Mouse (Mus musculus) thymus, postnatal 25 days (tissue): ENCODE measurements around the gene Stk4.
A peak's percentile ranks its signal among the peaks of the same experiment; 100 is the strongest.

Experiments
- DNase-seq: peaks from one replicate; pipeline ENCODE4 v3.0.0; 2022

The Stk4 gene

GRCm38 (mm10) chr2:164174649-164175395, 104.7 kb downstream of the Stk4 start:
- DNase-seq: no peak

- no peak for DNase-seq
Observed at GRCm38 (mm10) chr2:164175850-164176249, 105.7 kb downstream of the Stk4 start.

- no peak for DNase-seq
Observed at GRCm38 (mm10) chr2:164177831-164178230, 107.7 kb downstream of the Stk4 start.

- peak; percentile 43 for DNase-seq
Observed at GRCm38 (mm10) chr2:164180124-164180523, 110.0 kb downstream of the Stk4 start.

- DNase-seq: no peak
Observed at GRCm38 (mm10) chr2:164180770-164181169, 110.6 kb downstream of the Stk4 start.

- no peak for DNase-seq
Observed at GRCm38 (mm10) chr2:164182692-164183255, 112.7 kb downstream of the Stk4 start, which contains the start of gene Wfdc5. TSS of gene Wfdc5 (minus strand) at chr2:164182742.

GRCm38 (mm10) chr2:164183340-164183739, 113.2 kb downstream of the Stk4 start:
- DNase-seq: no peak

- no peak for DNase-seq
Observed at GRCm38 (mm10) chr2:164184145-164184719, 114.1 kb downstream of the Stk4 start.

GRCm38 (mm10) chr2:164188722-164189121, 118.6 kb downstream of the Stk4 start:
- DNase-seq: no peak

- no peak for DNase-seq
Observed at GRCm38 (mm10) chr2:164190576-164190975, 120.5 kb downstream of the Stk4 start, which contains the start of gene Wfdc12. TSS of gene Wfdc12 (minus strand) at chr2:164190608.

- no peak for DNase-seq
Observed at GRCm38 (mm10) chr2:164192279-164192678, 122.2 kb downstream of the Stk4 start.

- DNase-seq: no peak
Observed at GRCm38 (mm10) chr2:164194959-164195630, 125.0 kb downstream of the Stk4 start.

- DNase-seq: no peak
Observed at GRCm38 (mm10) chr2:164195971-164196699, 126.0 kb downstream of the Stk4 start.

GRCm38 (mm10) chr2:164196700-164196990, 126.5 kb downstream of the Stk4 start:
- no peak for DNase-seq

- DNase-seq: no peak
Observed at GRCm38 (mm10) chr2:164199626-164200327, 129.7 kb downstream of the Stk4 start, which contains the start of gene Wfdc15a. TSS of gene Wfdc15a (minus strand) at chr2:164200130.
